Mouse (Mus musculus): ENCODE measurements around the gene Rai14.

Gene Rai14

GRCm38 (mm10) chr15:10720671-10721070 is 6.2 kb upstream of the Rai14 start:
- no peak for DNase-seq (ENCODE audit: low spot score in 2 of 2)

- no peak for DNase-seq (ENCODE audit: low spot score in 2 of 2)
Measured at GRCm38 (mm10) chr15:10720188-10720587, 5.8 kb upstream of the Rai14 start.

GRCm38 (mm10) chr15:10719511-10719910 is 5.1 kb upstream of the Rai14 start:
- DNase-seq (ENCODE audit: low spot score in 2 of 2) = no peak

GRCm38 (mm10) chr15:10718763-10719162 is 4.3 kb upstream of the Rai14 start:
- no peak for DNase-seq (ENCODE audit: low spot score in 2 of 2)

- DNase-seq (ENCODE audit: low spot score in 2 of 2) = no peak
Measured at GRCm38 (mm10) chr15:10717284-10717683, 2.9 kb upstream of the Rai14 start.

- DNase-seq (ENCODE audit: low spot score in 2 of 2) = no peak
Measured at GRCm38 (mm10) chr15:10715966-10716365, 1.5 kb upstream of the Rai14 start.

- DNase-seq (ENCODE audit: low spot score in 2 of 2) = no peak
Measured at GRCm38 (mm10) chr15:10715139-10715505, 698 bp upstream of the Rai14 start.

GRCm38 (mm10) chr15:10713626-10714316 is 653 bp downstream of the Rai14 start:
- DNase-seq (ENCODE audit: low spot score in 2 of 2) = no peak

GRCm38 (mm10) chr15:10713181-10713625 is 1.2 kb downstream of the Rai14 start:
- DNase-seq (ENCODE audit: low spot score in 2 of 2) = no peak

GRCm38 (mm10) chr15:10712288-10712687 is 2.1 kb downstream of the Rai14 start:
- DNase-seq (ENCODE audit: low spot score in 2 of 2) = no peak

- no peak for DNase-seq (ENCODE audit: low spot score in 2 of 2)
Measured at GRCm38 (mm10) chr15:10711231-10711630, 3.2 kb downstream of the Rai14 start.

GRCm38 (mm10) chr15:10708591-10709272 is 5.7 kb downstream of the Rai14 start:
- DNase-seq (ENCODE audit: low spot score in 2 of 2) = no peak

- no peak for DNase-seq (ENCODE audit: low spot score in 2 of 2)
Measured at GRCm38 (mm10) chr15:10707109-10707508, 7.3 kb downstream of the Rai14 start.

- DNase-seq (ENCODE audit: low spot score in 2 of 2) = no peak
Measured at GRCm38 (mm10) chr15:10706414-10706813, 8.0 kb downstream of the Rai14 start.

GRCm38 (mm10) chr15:10705752-10706151 is 8.7 kb downstream of the Rai14 start:
- DNase-seq (ENCODE audit: low spot score in 2 of 2) = no peak

GRCm38 (mm10) chr15:10704328-10704727 is 10.1 kb downstream of the Rai14 start:
- DNase-seq (ENCODE audit: low spot score in 2 of 2) = no peak

- no peak for DNase-seq (ENCODE audit: low spot score in 2 of 2)
Measured at GRCm38 (mm10) chr15:10701571-10701970, 12.9 kb downstream of the Rai14 start.

- DNase-seq (ENCODE audit: low spot score in 2 of 2) = no peak
Measured at GRCm38 (mm10) chr15:10700891-10701466, 13.4 kb downstream of the Rai14 start.

GRCm38 (mm10) chr15:10696478-10697234 is 17.8 kb downstream of the Rai14 start:
- DNase-seq (ENCODE audit: low spot score in 2 of 2) = no peak

GRCm38 (mm10) chr15:10692627-10693026 is 21.8 kb downstream of the Rai14 start:
- no peak for DNase-seq (ENCODE audit: low spot score in 2 of 2)

- DNase-seq (ENCODE audit: low spot score in 2 of 2) = no peak
Measured at GRCm38 (mm10) chr15:10691481-10691880, 22.9 kb downstream of the Rai14 start.

- no peak for DNase-seq (ENCODE audit: low spot score in 2 of 2)
Measured at GRCm38 (mm10) chr15:10690973-10691372, 23.5 kb downstream of the Rai14 start.

All from thymus, postnatal 10 days (tissue).